Mouse (Mus musculus) liver, embryonic 16.5 days (tissue): Measurements from ENCODE around the gene Sh2b1. TPM values are rescaled to one million over a fixed set of nuclear protein-coding genes. Genes with fewer than 3 reads are reported as not detected.

Experiments
- ATAC-seq: fragments of 200-750 bp; cut with Nextera tagmentation; 2 replicates; pipeline ENCODE4 v1.8.0; 2017; ENCODE audit warnings: low read depth, mild to moderate bottlenecking, moderate number of reproducible peaks, moderate library complexity
- H3K27ac ChIP-seq: fragments of 300-500 bp; sonication (generic); 2 replicates; pipeline ENCODE4 v1.5.1; 2014; ENCODE audit warnings: mild to moderate bottlenecking, low read length
- H3K27me3 ChIP-seq: fragments of 300-500 bp; sonication (generic); 2 replicates; pipeline ENCODE4 v1.6.1; 2014; ENCODE audit warnings: low read depth, low read length, mixed read lengths; ENCODE audit not compliant: control insufficient read depth, insufficient read depth
- H3K36me3 ChIP-seq: fragments of 300-500 bp; sonication (generic); 2 replicates; pipeline ENCODE4 v1.6.1; 2014; ENCODE audit warnings: mild to moderate bottlenecking; ENCODE audit not compliant: control insufficient read depth, insufficient read depth
- H3K4me1 ChIP-seq: fragments of 300-500 bp; sonication (generic); 2 replicates; pipeline ENCODE4 v1.6.1; 2014; ENCODE audit warnings: low read depth, low read length, mixed read lengths; ENCODE audit not compliant: control insufficient read depth
- H3K4me2 ChIP-seq: fragments of 300-500 bp; sonication (generic); 2 replicates; pipeline ENCODE4 v1.6.1; 2014; ENCODE audit warnings: low read depth, low read length, mixed read lengths
- H3K4me3 ChIP-seq: fragments of 300-500 bp; sonication (generic); 2 replicates; pipeline ENCODE4 v1.5.1; 2014; ENCODE audit warnings: low read depth, mild to moderate bottlenecking, low read length
- H3K9ac ChIP-seq: fragments of 300-500 bp; sonication (generic); 2 replicates; pipeline ENCODE4 v1.6.1; 2014; ENCODE audit warnings: low read depth, low read length
- H3K9me3 ChIP-seq: fragments of 300-500 bp; sonication (generic); replicated peaks from 2 replicates; pipeline ENCODE4 v1.6.1; 2016; ENCODE audit warnings: low read length; ENCODE audit not compliant: control insufficient read depth
- WGBS: fragments of 180-500 bp; shearing (Covaris S2); extraction: QIAGEN DNeasy Blood & Tissue Kit; methylation state at CpG from one replicate; pipeline ENCODE4 v1.1.7; 2014; ENCODE audit not compliant: insufficient replicate concordance; 5-methylcytosine and 5-hydroxymethylcytosine counted together
- polyA plus RNA-seq: library from polyadenylated mRNA; unstranded; fragments of >200 nt; fragmentation: Nextera tagmentation; extraction: Ambion mirVana; gene quantifications from 2 replicates; pipeline ENCODE4 v1.2.1, GENCODE M21; 2015

The Sh2b1 gene
- polyA plus RNA-seq, 1 experiment from 2014 or later: 14.5 TPM

DNA sequence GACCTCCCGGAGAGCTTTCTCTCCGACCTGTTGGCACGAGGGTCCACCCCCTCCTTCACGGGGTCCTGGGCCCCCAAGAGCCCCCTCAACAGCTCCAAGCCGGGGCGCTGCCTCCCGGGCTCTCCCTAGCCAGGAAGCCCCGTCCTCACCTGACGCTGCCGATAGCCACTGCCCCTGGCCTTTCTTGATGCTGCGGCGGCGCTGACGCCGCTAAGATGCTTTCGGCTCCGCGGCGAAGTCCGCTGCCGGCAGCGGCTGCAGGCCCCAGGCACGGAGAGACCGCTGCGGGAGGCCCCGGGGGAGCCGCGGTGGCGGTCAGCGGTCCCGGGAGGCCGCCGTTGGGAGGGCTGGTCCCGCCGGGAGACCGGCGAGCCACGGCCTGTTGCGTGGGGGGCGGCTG, 27.5 kb upstream of the Sh2b1 start:
- Histone ChIP-seq H3K36me3 (peaks cover 35% of the 10 kb centered on the region), H3K4me2 (peak overlapping the region; percentile 54), H3K9me3 (no peaks in the 10 kb centered on the region), H3K27ac (peak overlapping the region; percentile 100), H3K4me1 (peaks cover 12% of the 10 kb centered on the region), H3K4me3 (peak overlapping the region; percentile 100), H3K27me3 (no peaks in the 10 kb centered on the region), H3K9ac (peak overlapping the region; percentile 100)
- under 1% methylated on average over 40 of the region's 40 CpGs for WGBS
- peak; percentile 0; the same call in 1 of the 2 replicates for ATAC-seq

- under 1% methylated on average over 54 of the region's 57 CpGs for WGBS
- Histone ChIP-seq H3K4me2 (peak overlapping the region; percentile 54), H3K4me1 (peaks cover 12% of the 10 kb centered on the region), H3K9ac (peak overlapping the region; percentile 100), H3K27me3 (no peaks in the 10 kb centered on the region), H3K36me3 (peaks cover 40% of the 10 kb centered on the region), H3K4me3 (peak overlapping the region; percentile 100), H3K9me3 (no peaks in the 10 kb centered on the region), H3K27ac (peak overlapping the region; percentile 100)
- ATAC-seq: peak; percentile 72
These were observed 27.0 kb upstream of the Sh2b1 start for GRCm38 (mm10) chr7:126502023-126502741.

- peak overlapping the region; percentile 100 for H3K4me3 ChIP-seq
- H3K9me3 ChIP-seq: no peaks in the 10 kb centered on the region
- H3K36me3 ChIP-seq: peaks cover 46% of the 10 kb centered on the region
- H3K4me1 ChIP-seq: peaks cover 12% of the 10 kb centered on the region
- no peak for ATAC-seq
- no peaks in the 10 kb centered on the region for H3K27me3 ChIP-seq
- WGBS: 1% methylated on average over 9 of the region's 9 CpGs
- peak overlapping the region; percentile 100 for H3K9ac ChIP-seq
- peak overlapping the region; percentile 54 for H3K4me2 ChIP-seq
- peak overlapping the region; percentile 100 for H3K27ac ChIP-seq
These were observed 26.4 kb upstream of the Sh2b1 start for GRCm38 (mm10) chr7:126501684-126502022.

- Histone ChIP-seq H3K4me2 (no peak overlapping the region), H3K27me3 (no peaks in the 10 kb centered on the region), H3K9me3 (no peaks in the 10 kb centered on the region), H3K4me3 (no peak overlapping the region), H3K9ac (no peak overlapping the region), H3K36me3 (peaks cover 68% of the 10 kb centered on the region), H3K4me1 (peaks cover 12% of the 10 kb centered on the region), H3K27ac (no peak overlapping the region)
- 89% methylated on average over 7 of the region's 7 CpGs for WGBS
- no peak for ATAC-seq
These were observed 24.2 kb upstream of the Sh2b1 start for GRCm38 (mm10) chr7:126499416-126499815.

DNA sequence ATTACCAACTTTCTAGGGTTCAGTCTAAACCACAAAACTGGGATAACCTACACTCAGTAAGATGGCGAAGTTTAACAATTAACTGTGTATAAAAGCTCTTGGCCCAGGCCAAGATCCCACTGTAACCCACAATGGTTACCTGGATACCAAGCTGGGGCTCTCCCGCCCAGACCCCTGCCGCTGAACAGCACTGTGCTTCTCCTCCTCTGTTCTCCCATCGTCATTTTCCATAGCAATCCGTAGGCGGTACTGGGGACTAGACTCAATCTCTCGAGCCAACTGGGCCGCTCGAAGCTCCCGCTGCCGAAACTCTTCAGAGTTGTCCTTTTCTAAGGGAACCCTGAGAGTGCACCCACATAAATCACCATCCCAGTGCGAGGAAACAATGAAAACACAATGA, 22.7 kb upstream of the Sh2b1 start:
- no peak overlapping the region for H3K27ac ChIP-seq
- peaks cover 12% of the 10 kb centered on the region for H3K4me1 ChIP-seq
- no peaks in the 10 kb centered on the region for H3K27me3 ChIP-seq
- no peak for ATAC-seq
- no peak overlapping the region for H3K4me3 ChIP-seq
- H3K36me3 ChIP-seq: peaks cover 83% of the 10 kb centered on the region
- no peak overlapping the region for H3K4me2 ChIP-seq
- H3K9me3 ChIP-seq: no peaks in the 10 kb centered on the region
- no peak overlapping the region for H3K9ac ChIP-seq
- WGBS: 92% methylated on average over 12 of the region's 12 CpGs

GRCm38 (mm10) chr7:126496475-126496874, 21.3 kb upstream of the Sh2b1 start:
- no peak for ATAC-seq
- Histone ChIP-seq H3K27ac (no peak overlapping the region), H3K36me3 (peaks cover 95% of the 10 kb centered on the region), H3K4me2 (no peak overlapping the region), H3K9me3 (no peaks in the 10 kb centered on the region), H3K27me3 (no peaks in the 10 kb centered on the region), H3K4me3 (no peak overlapping the region), H3K4me1 (peaks cover 12% of the 10 kb centered on the region), H3K9ac (no peak overlapping the region)
- WGBS: 88% methylated on average over 5 of the region's 5 CpGs

DNA sequence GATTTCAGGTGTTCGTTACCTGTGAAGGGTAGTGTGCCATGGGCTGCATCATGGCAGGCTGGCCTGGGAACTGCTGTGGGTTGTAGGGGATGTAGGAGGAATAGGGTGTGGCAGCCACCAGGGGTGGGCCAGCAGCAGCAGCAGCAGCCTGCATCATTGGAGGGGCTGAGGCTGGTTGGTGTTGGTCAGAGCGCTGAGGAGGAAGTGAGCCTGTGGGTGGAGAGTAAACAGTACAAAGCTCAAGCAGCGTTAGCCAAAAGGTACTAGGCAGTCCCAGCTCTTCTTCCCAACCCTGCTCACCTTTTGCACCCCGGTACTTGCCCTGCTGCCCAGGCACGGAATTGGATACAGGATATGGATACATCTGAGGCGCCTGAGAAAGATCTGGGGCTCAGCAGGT, 18.9 kb upstream of the Sh2b1 start:
- 80% methylated on average over 6 of the region's 6 CpGs for WGBS
- no peak overlapping the region for H3K9ac ChIP-seq
- no peaks in the 10 kb centered on the region; the same call in 1 of the 2 replicates for H3K4me1 ChIP-seq
- H3K27ac ChIP-seq: peak overlapping the region; percentile 58; the same call in 1 of the 2 replicates
- peak; percentile 84 for ATAC-seq
- H3K4me3 ChIP-seq: no peak overlapping the region
- H3K9me3 ChIP-seq: no peaks in the 10 kb centered on the region
- H3K36me3 ChIP-seq: peaks cover 79% of the 10 kb centered on the region
- H3K4me2 ChIP-seq: no peak overlapping the region
- no peaks in the 10 kb centered on the region for H3K27me3 ChIP-seq

DNA sequence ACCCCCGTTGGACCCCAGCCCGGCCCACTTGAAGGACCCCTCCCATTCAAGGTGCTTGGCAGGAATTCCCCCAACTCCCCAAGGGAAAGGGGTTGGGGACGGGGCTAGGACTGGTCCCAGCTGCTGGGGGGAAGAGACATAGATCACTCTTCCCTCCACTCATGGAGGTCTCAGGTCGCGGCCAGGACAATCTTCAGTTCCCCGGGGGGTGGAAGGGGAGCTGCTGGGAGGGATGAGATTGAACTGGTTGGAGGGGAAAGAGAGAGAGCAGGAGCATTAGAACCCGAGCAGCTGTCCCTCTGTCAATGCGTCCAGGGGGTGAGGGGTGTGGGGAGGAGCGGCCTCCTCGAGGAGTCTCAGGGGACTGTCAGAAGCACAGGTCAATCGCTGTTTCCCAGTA, 16.7 kb upstream of the Sh2b1 start:
- Histone ChIP-seq H3K9ac (no peak overlapping the region), H3K27ac (no peak overlapping the region), H3K27me3 (no peaks in the 10 kb centered on the region), H3K36me3 (peaks cover 57% of the 10 kb centered on the region), H3K9me3 (no peaks in the 10 kb centered on the region), H3K4me1 (peaks cover 10% of the 10 kb centered on the region), H3K4me2 (no peak overlapping the region), H3K4me3 (no peak overlapping the region)
- 65% methylated on average over 11 of the region's 11 CpGs for whole genome bisulfite sequencing
- ATAC-seq: no peak

GRCm38 (mm10) chr7:126491005-126491404, 15.8 kb upstream of the Sh2b1 start:
- 38% methylated on average over 1 of the region's 1 CpGs for WGBS
- H3K4me1 ChIP-seq: peaks cover 10% of the 10 kb centered on the region
- no peaks in the 10 kb centered on the region for H3K9me3 ChIP-seq
- no peak for ATAC-seq
- H3K36me3 ChIP-seq: peaks cover 48% of the 10 kb centered on the region
- H3K27me3 ChIP-seq: no peaks in the 10 kb centered on the region
- H3K4me2 ChIP-seq: no peak overlapping the region
- H3K27ac ChIP-seq: no peak overlapping the region
- H3K9ac ChIP-seq: no peak overlapping the region
- no peak overlapping the region for H3K4me3 ChIP-seq
